Mouse (Mus musculus) leukemia stem cell, adult 10-12 weeks (primary cell): ENCODE results near the gene Serpina3g. TPM values are rescaled to one million over a fixed set of nuclear protein-coding genes. Genes with fewer than 3 reads are reported as not detected.

ENCODE experiments used
- polyA plus RNA-seq: library from polyadenylated mRNA; stranded (reverse); fragments of >175 nt; gene quantifications from 2 replicates; pipeline ENCODE4 v1.2.3, GENCODE M21; 2012; ENCODE audit warnings: low replicate concordance

Serpina3g gene
- 5.4 and 17.4 TPM in 2 replicates for polyA plus RNA-seq

GRCm38 (mm10) chr12:104235915-104236314, at the start of gene Serpina3g:
Gene Serpina3g, plus strand, starts transcription at chr12:104236245.

GRCm38 (mm10) chr12:104214445-104214753, 21.6 kb upstream of the Serpina3g start, which contains the start of gene Serpina3f:
Gene Serpina3f, plus strand, starts transcription at chr12:104214544.

GRCm38 (mm10) chr12:104262863-104263262, 26.8 kb downstream of the Serpina3g start, which contains the start of gene Serpina3i:
Gene Serpina3i, plus strand, starts transcription at chr12:104263122.

Other genes starting within 250 kb of the Serpina3g start
- not detected in 2 replicates for gene Serpina11, start 246.3 kb upstream of the Serpina3g start, polyA plus RNA-seq
- gene Serpina9, start 222.5 kb upstream of the Serpina3g start, polyA plus RNA-seq, result not detected in 2 replicates
- not detected in 2 replicates for gene Serpina12, start 191.8 kb upstream of the Serpina3g start, polyA plus RNA-seq
- not detected in 2 replicates for gene Serpina5, start 135.1 kb upstream of the Serpina3g start, polyA plus RNA-seq
- gene Serpina3a, start 123.5 kb upstream of the Serpina3g start, polyA plus RNA-seq, result not detected in 2 replicates
- not detected in 2 replicates for gene Serpina3b, start 108.2 kb upstream of the Serpina3g start, polyA plus RNA-seq
- gene Serpina3c, start 82.4 kb upstream of the Serpina3g start, polyA plus RNA-seq, result not detected in 2 replicates
- gene Serpina3f, start 21.7 kb upstream of the Serpina3g start, polyA plus RNA-seq, result 0.11 and 0.14 TPM in 2 replicates
- not detected in 2 replicates for gene Serpina3i, start 26.9 kb downstream of the Serpina3g start, polyA plus RNA-seq
- not detected in 2 replicates for gene Serpina3j, start 78.3 kb downstream of the Serpina3g start, polyA plus RNA-seq
- gene Serpina3k, start 102.2 kb downstream of the Serpina3g start, polyA plus RNA-seq, result not detected in 2 replicates
- gene Serpina3m, start 102.2 kb downstream of the Serpina3g start, polyA plus RNA-seq, result not detected in 2 replicates
- gene Serpina3n, start 170.5 kb downstream of the Serpina3g start, polyA plus RNA-seq, result 0.11 and 0.22 TPM in 2 replicates
- gene Gsc, start 237.1 kb downstream of the Serpina3g start, polyA plus RNA-seq, result not detected in 2 replicates